Mouse (Mus musculus) C2C12 (cell line): Measurements from ENCODE around the gene Krt2. TPM values are rescaled to one million over a fixed set of nuclear protein-coding genes. Genes with fewer than 3 reads are reported as not detected.

Experiments
- H3K27me3 ChIP-seq: one replicate; pipeline ENCODE4 v1.6.1; 2011; ENCODE audit not compliant: control insufficient read depth, insufficient read depth, insufficient read length
- H3K36me3 ChIP-seq: one replicate; pipeline ENCODE4 v1.6.1; 2011; ENCODE audit not compliant: control insufficient read depth, insufficient read depth
- H3K4me3 ChIP-seq: one replicate; pipeline ENCODE4 v1.5.1; 2011; ENCODE audit warnings: mild to moderate bottlenecking, control low read depth; ENCODE audit not compliant: poor library complexity, insufficient read depth, severe bottlenecking
- H3K79me2 ChIP-seq: one replicate; pipeline ENCODE4 v1.6.1; 2011; ENCODE audit not compliant: control insufficient read depth, insufficient read depth
- H3K79me3 ChIP-seq: one replicate; pipeline ENCODE4 v1.6.1; 2011; ENCODE audit warnings: low read depth, control low read depth
- H3ac ChIP-seq: one replicate; pipeline ENCODE3; 2011; ENCODE audit warnings: low read depth; ENCODE audit not compliant: control insufficient read depth, insufficient read length
- CEBPB ChIP-seq: IDR thresholded peaks from one replicate; pipeline ENCODE4 v1.6.1; 2011; ENCODE audit warnings: low read depth, mild to moderate bottlenecking, control low read depth, moderate library complexity
- CTCF ChIP-seq: IDR thresholded peaks from one replicate; pipeline ENCODE4 v1.5.1; 2011; ENCODE audit not compliant: control insufficient read depth, insufficient read depth, insufficient read length
- FOSL1 ChIP-seq: IDR thresholded peaks from one replicate; pipeline ENCODE4 v1.8.0; 2011; ENCODE audit warnings: mild to moderate bottlenecking, low read length; ENCODE audit not compliant: poor library complexity, insufficient read depth, severe bottlenecking
- MAX ChIP-seq: IDR thresholded peaks from one replicate; pipeline ENCODE4 v1.6.1; 2011; ENCODE audit warnings: mild to moderate bottlenecking, control low read depth
- MYOD1 ChIP-seq: IDR thresholded peaks from one replicate; pipeline ENCODE4 v1.6.1; 2011; ENCODE audit warnings: low read depth; ENCODE audit not compliant: control insufficient read depth, insufficient read length
- MYOG ChIP-seq: IDR thresholded peaks from one replicate; pipeline ENCODE4 v1.6.1; 2011; ENCODE audit not compliant: control insufficient read depth, insufficient read length; ENCODE audit errors: extremely low read depth
- USF1 ChIP-seq: IDR thresholded peaks from one replicate; pipeline ENCODE4 v1.6.1; 2011; ENCODE audit warnings: low read depth, mild to moderate bottlenecking, control low read depth, moderate library complexity
- polyA plus RNA-seq: library from polyadenylated mRNA; unstranded; fragments of >200 nt; fragmentation: generic; extraction: Trizol; gene quantifications from one replicate; pipeline ENCODE4 v1.2.1, GENCODE M21; 2012; ENCODE audit warnings: missing spikeins

Krt2 gene
- polyA plus RNA-seq, 1 experiment, result not detected

GRCm38 (mm10) chr15:101855732-101856131 lies 37.8 kb upstream of the Krt2 start:
- H3K27me3 ChIP-seq, result peaks cover 78% of the 10 kb centered on the region

GRCm38 (mm10) chr15:101854294-101854693 lies 36.3 kb upstream of the Krt2 start:
- Histone ChIP-seq H3K27me3 (peaks cover 76% of the 10 kb centered on the region), H3K79me2 (no peaks in the 10 kb centered on the region), H3K79me3 (no peaks in the 10 kb centered on the region), H3K4me3 (no peak overlapping the region), H3K36me3 (no peaks in the 10 kb centered on the region), H3ac (no peak overlapping the region)
- TF ChIP-seq MYOG (no peak), CEBPB (no peak), MAX (no peak), USF1 (no peak), MYOD1 (no peak), CTCF (no peak), FOSL1 (no peak)

More at GRCm38 (mm10) chr15:101855732-101856131, 37.8 kb upstream of the Krt2 start:
- Histone ChIP-seq H3K79me2 (no peaks in the 10 kb centered on the region), H3K79me3 (no peaks in the 10 kb centered on the region), H3K4me3 (no peak overlapping the region), H3K36me3 (no peaks in the 10 kb centered on the region), H3ac (no peak overlapping the region)
- no peak for TF ChIP-seq USF1
- TF ChIP-seq CTCF, result no peak
- TF ChIP-seq MYOD1, result no peak
- TF ChIP-seq MAX, result no peak
- no peak for TF ChIP-seq MYOG
- no peak for TF ChIP-seq FOSL1
- TF ChIP-seq CEBPB, result no peak

DNA sequence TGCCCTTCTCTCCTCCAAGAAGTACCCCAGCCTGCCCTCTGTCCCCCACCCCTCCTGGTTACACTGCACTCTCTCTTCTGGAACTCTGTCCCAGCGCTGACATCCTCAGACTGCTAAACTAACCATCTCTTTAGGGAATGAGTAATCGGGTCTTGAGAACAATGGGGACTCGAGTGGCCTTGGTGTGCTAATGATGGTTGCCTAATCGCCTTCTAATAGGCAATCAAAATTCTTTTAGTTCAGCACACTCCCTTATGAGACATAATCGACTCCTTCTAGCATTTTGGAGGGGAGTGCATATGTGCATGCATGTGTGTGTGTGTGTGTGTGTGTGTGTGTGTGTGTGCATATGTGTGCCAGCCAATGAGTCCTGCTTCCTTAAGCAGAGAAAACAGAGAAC lies 34.6 kb upstream of the Krt2 start:
- TF ChIP-seq MYOG, result no peak
- TF ChIP-seq CTCF, result no peak
- no peak for TF ChIP-seq CEBPB
- no peak for TF ChIP-seq FOSL1
- TF ChIP-seq USF1, result no peak
- TF ChIP-seq MYOD1, result no peak
- TF ChIP-seq MAX, result no peak
- H3ac ChIP-seq, result no peak overlapping the region
- H3K36me3 ChIP-seq, result no peaks in the 10 kb centered on the region
- H3K79me2 ChIP-seq, result no peaks in the 10 kb centered on the region
- peaks cover 78% of the 10 kb centered on the region for H3K27me3 ChIP-seq
- H3K79me3 ChIP-seq, result no peaks in the 10 kb centered on the region
- no peak overlapping the region for H3K4me3 ChIP-seq

DNA sequence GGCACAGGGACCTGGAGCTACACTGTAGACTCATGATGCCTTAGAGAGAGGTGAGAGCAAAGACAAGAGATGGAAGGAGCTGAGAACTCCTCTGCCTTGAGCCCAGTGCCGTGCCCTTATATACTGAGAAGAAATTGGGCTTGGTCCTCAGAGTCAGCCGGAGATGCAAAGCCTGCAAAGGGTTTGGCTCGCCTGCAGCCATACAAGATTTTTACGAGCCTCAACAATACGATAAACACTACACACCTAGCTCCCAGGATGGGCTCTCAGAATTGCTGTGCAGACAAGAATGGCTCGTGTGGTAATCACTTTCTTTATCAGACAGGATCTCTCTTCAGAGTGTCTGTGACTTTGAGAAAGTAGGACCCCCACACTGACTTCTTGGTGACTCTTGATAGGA lies 32.7 kb upstream of the Krt2 start, which contains the start of gene Krt1:
Krt1 (minus strand) TSS at position 101 of the 400 bp plus-strand sequence.
- Histone ChIP-seq H3K79me2 (no peaks in the 10 kb centered on the region), H3K36me3 (no peaks in the 10 kb centered on the region), H3K79me3 (no peaks in the 10 kb centered on the region), H3ac (no peak within 1 kb of the TSS), H3K27me3 (peaks cover 86% of the 10 kb centered on the region), H3K4me3 (no peak within 1 kb of the TSS)
- TF ChIP-seq CEBPB, result no peak
- no peak for TF ChIP-seq MYOG
- no peak for TF ChIP-seq MYOD1
- no peak for TF ChIP-seq MAX
- TF ChIP-seq USF1, result no peak
- no peak for TF ChIP-seq CTCF
- TF ChIP-seq FOSL1, result no peak

DNA sequence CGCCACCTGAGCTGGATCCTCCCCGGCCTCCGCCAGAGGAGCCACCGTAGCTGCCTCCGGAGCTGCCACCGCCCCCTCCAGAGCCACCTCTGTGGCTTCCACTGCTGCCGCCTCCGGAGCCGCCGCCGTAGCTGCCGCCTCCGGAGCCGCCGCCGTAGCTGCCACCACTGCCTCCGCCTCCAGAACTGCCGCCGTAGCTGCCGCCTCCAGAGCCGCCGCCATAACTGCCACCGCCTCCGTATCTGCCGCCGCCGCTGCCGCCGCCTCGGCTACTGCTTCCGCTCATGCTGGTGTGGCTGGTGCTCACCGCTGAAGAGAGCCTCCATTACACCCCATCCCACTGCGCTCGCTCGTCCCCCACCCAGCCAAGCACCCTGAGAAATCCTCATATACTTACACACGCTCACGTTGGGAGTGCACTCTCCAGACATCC lies 28.0 kb upstream of the Krt2 start:
- no peak overlapping the region for H3K4me3 ChIP-seq
- no peaks in the 10 kb centered on the region for H3K36me3 ChIP-seq
- no peaks in the 10 kb centered on the region for H3K79me2 ChIP-seq
- H3K79me3 ChIP-seq, result no peaks in the 10 kb centered on the region
- TF ChIP-seq CEBPB (no peak), CTCF (no peak), USF1 (no peak), MAX (no peak), MYOG (no peak), FOSL1 (no peak), MYOD1 (no peak)
- peaks cover 72% of the 10 kb centered on the region for H3K27me3 ChIP-seq
- H3ac ChIP-seq, result no peak overlapping the region

DNA sequence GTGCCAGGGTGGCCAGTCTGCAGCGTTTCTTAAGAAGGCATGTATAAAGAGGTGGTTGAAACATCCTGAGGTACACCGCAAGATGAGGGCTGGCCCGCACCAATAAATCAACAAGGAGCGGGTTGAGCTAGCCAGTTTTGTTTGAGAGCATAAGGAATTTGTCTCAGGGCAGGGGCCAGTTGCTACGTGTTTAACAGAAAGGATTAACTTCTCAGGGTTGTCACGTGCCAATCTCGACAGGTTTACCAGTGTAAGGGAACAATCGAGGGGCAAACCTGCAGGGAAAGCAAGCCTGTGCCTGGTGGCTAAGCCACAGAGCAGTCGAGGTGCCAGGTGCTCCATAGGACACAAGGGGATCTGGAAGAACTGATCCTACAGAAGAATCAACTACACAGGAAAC lies 25.2 kb upstream of the Krt2 start:
- Histone ChIP-seq H3K27me3 (peaks cover 79% of the 10 kb centered on the region), H3K79me3 (no peaks in the 10 kb centered on the region)
- no peak for TF ChIP-seq MYOD1
- no peak for TF ChIP-seq USF1
- TF ChIP-seq CTCF, result no peak
- TF ChIP-seq CEBPB, result no peak

More for the DNA sequence above, 25.2 kb upstream of the Krt2 start:
- Histone ChIP-seq H3K36me3 (no peaks in the 10 kb centered on the region), H3K79me2 (no peaks in the 10 kb centered on the region), H3ac (no peak overlapping the region), H3K4me3 (no peak overlapping the region)
